ENCODE assay signal across 19 mouse cellular contexts in genomic region chr12:41031119-41031518, GRCm38 (mm10). TPM values are rescaled to one million over a fixed set of nuclear protein-coding genes. Genes with fewer than 3 reads are reported as not detected.
"Had no signal": no experiment of that assay in that cellular context is flagged by ENCODE, and none has a peak within 500 bp of the region (broad histone marks: within the 10 kb centered on the region; RNA-seq: fewer than 3 reads in every experiment).

No protein-coding gene starts in this region.

- H3K9ac ChIP-seq: liver, embryonic 14.5 days; liver, postnatal 0 days; lung, embryonic 14.5 days; midbrain, embryonic 13.5 days; neural tube, embryonic 13.5 days had no signal

- H3K9me3 ChIP-seq: midbrain, embryonic 13.5 days had no signal

- H3K4me2 ChIP-seq: lung, embryonic 14.5 days; midbrain, embryonic 13.5 days; neural tube, embryonic 13.5 days had no signal

- ATAC-seq: liver, postnatal 0 days; lung, postnatal 0 days; midbrain, embryonic 13.5 days; midbrain, embryonic 16.5 days had no signal

- H3K27ac ChIP-seq: kidney, postnatal 0 days; layer of hippocampus, adult 2 months; liver, embryonic 14.5 days; macrophage; midbrain, embryonic 10.5 days; midbrain, embryonic 13.5 days; neural tube, embryonic 13.5 days had no signal

- H3K4me3 ChIP-seq: layer of hippocampus, adult 2 months; megakaryocyte, embryonic 14.5 days; midbrain, embryonic 10.5 days; midbrain, embryonic 13.5 days; myocyte; neural tube, embryonic 13.5 days had no signal

- H3K36me3 ChIP-seq: midbrain, embryonic 10.5 days; midbrain, embryonic 13.5 days; neural tube, embryonic 13.5 days had no signal

- H3K4me1 ChIP-seq: midbrain, embryonic 10.5 days; midbrain, embryonic 13.5 days; neural tube, embryonic 13.5 days had no signal

- DNase-seq: kidney, adult 2 months; kidney, postnatal 25 days; layer of hippocampus, adult 9-11 months; liver, postnatal 0 days; lung, embryonic 14.5 days; thymus, adult 18-20 months; thymus, postnatal 36 days had no signal

- H3K27me3 ChIP-seq: megakaryocyte, embryonic 14.5 days; midbrain, embryonic 13.5 days; neural tube, embryonic 13.5 days had no signal

RNA-seq across cellular contexts. Expression of gene Immp2l, which starts 7.2 kb away (rescaled TPM):
- total RNA-seq: monocyte, adult 5-6 weeks had no signal
